Mouse (Mus musculus) cerebellum, postnatal 10 days (tissue): ENCODE measurements around the gene Pcx.

ENCODE experiments used
- DNase-seq, 2 experiments: peaks; one replicate each; pipeline ENCODE4 v3.0.0; 2021; ENCODE audit warnings: mixed read lengths in 2 of 2

Gene Pcx

DNA sequence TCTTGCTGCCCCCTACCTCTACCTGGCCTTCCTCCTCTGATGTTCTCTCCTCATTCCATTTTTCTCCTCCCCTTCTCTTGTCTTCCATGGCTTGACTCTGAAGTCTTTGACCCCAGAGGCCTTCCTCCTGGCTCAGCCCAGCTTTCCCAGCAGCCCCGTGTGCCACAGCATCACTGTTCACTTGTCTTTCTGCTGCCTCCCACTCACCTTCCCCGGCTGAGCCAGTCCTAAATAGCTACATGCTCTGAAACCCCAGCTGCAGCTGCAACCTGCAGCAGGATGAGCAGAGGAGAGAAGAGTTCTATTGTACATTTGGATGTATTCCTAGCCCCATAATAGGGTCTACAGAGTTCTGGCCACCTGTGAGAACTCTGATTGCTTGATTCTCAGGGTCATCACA, 77.2 kb downstream of the Pcx start:
- no peak for DNase-seq

- DNase-seq, result no peak
Measured at GRCm38 (mm10) chr19:4588430-4588829, 78.2 kb downstream of the Pcx start.

DNA sequence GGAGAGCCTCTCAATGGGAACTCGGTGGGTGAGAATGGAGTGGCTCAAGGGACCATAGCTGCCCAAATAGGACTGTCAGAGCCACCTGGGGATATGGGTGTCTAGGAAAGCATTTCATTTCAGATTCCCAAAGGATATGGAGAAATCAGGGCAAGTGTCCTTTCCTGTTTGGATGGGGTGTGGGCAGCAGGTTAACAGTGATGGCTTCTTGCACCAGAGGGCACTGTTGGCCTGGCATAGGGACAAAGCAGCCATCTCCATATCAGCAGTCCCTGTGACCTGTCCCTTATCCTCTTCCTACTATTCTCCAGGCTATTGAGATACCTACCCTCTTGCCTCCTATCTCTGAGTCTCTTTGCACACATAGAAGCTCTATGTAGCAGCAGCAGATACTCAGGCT, 78.8 kb downstream of the Pcx start:
- peak; percentile 68 to 70 for DNase-seq

DNA sequence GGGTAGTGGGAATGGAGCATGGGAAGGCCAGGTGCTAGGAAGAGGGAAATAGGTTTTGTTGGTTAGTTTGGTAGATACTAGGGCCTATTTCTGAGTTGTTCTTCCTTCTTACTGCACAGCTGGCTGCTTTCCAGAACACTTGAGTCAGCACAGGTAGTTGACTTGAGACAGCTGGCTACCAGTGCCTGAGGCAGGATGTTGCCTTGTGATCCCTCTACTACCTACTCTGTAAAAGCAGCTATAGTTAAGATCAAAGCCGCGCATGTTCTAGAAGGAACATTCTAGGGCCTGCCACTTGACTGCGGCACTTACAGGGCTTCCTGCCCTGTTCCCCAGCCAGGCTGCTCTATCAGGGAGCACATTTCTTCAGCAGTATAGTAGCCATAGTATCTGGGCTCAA, 79.8 kb downstream of the Pcx start:
- no peak for DNase-seq

GRCm38 (mm10) chr19:4593792-4594522, 83.7 kb downstream of the Pcx start:
- DNase-seq, result no peak

DNA sequence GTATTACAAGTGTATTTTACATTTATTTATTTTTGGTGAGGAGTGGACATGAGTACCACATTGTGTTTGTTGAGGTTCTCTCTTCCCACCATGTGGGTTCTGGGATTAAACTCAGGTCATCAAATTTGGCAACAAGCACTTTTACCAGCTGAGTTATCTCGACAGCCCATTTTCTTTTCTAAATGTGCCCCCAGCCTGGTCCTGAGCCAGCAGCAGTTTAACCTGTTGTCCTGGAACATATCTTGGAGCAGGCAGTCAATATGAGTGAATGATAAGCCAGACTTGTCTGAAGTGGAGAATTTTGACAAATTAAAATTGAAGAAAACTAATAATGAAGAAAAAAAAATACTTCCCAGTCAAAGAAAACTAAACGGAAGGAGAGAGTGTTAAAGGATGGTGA, 85.8 kb downstream of the Pcx start:
- DNase-seq, result no peak

- no peak for DNase-seq
Measured at GRCm38 (mm10) chr19:4602459-4602858, 92.2 kb downstream of the Pcx start.

DNA sequence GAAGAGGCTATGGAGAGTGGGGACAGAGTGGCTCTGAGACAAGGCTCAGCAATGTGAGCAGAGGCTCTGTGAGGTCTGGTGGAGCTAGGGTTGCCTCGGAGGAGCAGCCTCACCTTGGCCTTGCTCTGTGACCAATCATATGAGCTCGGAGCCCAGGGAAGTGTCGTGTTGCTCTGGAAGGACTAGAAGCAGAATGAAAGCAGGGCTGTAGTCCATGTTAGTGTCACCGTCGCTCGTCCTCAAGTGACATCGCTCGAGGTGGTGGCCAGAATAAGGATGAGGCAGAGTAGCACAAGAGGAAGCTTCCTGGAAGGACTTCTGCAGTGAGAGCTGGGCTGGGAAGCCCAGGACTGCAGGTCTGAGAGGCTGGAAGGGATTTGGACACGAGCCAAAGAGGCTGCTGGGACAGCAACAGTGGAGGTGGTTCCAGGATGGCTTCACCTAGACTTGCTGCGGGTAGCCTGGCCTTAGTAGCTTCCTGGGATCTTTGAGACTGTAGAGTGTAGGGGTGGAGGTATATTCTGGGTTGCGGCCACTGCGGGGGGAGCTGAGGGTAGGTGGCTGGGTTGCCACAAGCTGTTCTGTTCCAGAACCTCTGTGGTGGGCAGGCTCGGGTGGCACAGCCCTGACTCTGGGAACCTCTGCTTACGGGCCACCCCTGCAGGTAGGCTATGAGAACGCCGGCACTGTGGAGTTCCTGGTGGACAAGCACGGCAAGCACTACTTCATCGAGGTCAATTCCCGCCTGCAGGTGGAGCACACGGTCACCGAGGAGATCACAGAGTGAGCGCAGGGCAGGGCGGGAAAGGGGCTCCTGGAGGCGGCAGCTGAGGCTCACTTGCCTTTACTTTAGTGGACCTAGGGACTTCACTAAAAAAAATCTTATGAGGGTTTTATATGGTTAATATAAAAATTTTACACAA, 93.8 kb downstream of the Pcx start:
- DNase-seq, result peak; percentile 69 to 74

DNA sequence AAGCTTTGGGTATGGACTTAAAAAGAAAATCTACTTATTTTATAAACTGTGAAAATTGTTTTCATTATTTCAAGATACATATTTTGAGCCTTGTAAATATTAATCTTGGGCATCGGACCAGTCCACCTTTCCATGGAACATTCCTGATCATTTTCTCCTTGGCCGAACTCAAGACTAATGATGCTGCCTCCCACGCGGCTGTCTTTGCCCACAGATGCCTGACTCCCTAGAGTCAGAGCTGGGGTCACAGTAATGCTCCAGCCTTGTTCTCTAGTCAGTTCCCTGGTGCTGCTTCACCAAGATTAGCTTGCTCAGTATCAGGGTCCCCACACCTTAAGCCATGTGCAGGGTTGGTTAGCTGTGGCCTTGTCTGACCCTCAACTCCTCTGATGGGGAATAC, 95.4 kb downstream of the Pcx start:
- DNase-seq, result no peak

DNA sequence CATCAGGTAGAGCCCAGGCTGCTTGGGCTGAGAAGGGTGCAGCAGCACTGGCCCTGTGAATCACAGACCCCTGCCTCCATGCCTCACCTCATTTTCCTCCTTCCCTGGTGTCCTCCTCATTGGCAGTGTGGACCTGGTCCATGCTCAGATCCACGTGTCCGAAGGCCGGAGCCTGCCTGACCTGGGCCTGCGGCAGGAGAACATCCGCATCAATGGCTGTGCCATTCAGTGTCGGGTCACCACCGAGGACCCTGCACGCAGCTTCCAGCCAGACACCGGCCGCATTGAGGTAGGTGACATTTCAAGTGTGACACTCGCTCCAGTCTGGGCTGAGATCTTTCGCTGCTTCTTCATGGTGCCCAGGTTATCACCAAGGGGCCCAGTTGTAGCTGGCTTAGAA, 97.1 kb downstream of the Pcx start:
- DNase-seq, result no peak

- no peak for DNase-seq
Measured at GRCm38 (mm10) chr19:4608511-4608910, 98.2 kb downstream of the Pcx start.

DNA sequence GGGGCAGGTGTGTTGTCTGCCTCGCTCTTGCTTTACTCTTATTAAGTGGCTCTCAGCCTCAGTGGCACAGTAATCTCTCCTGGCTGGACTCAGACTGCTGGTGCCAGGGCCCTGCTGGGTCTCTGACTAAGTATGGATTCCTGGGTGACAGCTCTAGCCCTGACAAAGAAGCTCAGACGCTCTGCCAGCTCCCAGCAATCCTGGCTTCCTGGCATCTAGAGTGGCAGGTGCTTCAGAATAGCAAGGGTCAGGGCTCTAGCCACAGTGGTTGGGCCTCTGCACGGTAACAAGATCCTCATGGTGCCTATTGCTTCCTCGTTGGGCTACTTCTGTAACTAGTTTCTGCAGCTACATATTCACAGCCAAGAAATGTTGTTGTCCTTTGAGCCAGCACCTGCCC, 99.8 kb downstream of the Pcx start:
- DNase-seq, result no peak

- no peak for DNase-seq
Measured at GRCm38 (mm10) chr19:4612181-4612961, 102.1 kb downstream of the Pcx start.

DNA sequence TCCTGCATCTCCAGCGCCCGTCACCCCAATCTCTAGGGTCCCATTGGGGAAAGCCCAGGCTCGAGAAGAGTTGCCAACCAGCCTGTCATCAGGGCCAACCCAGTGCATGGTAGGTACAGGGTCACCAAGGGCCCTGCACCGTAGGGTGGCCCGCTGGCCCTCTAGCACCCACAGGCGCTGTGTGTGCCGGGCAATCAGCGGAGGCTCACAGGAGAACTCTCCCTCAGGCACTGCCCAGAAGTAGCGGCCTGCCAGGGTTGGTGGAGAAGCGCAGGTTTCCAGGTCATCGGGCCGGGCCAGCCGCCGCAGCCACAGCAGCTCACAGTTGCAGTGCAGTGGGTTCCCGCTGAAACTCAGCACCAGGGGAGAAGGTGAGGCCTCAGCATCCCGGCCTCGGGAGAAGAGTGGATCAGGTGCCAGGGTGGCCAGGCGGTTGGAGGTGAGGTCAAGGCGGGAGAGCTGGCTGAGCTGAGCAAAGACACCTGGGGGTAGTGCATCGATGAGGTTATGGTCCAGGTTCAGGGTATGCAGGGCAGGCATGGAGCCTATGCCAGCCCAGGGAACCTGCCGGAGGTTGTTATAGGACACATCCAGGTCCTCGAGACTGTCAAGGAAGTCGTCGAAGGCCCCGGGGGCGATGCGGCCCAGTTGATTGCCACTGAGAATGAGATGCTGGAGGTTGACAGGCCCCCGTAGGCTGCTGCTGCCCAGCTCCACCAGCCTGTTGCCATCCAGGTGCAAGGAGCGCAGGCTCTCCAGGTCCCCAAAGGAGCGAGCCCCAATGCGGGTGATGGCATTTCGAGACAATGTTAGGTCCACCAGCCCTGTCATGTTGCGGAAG, 103.4 kb downstream of the Pcx start:
- no peak for DNase-seq

DNA sequence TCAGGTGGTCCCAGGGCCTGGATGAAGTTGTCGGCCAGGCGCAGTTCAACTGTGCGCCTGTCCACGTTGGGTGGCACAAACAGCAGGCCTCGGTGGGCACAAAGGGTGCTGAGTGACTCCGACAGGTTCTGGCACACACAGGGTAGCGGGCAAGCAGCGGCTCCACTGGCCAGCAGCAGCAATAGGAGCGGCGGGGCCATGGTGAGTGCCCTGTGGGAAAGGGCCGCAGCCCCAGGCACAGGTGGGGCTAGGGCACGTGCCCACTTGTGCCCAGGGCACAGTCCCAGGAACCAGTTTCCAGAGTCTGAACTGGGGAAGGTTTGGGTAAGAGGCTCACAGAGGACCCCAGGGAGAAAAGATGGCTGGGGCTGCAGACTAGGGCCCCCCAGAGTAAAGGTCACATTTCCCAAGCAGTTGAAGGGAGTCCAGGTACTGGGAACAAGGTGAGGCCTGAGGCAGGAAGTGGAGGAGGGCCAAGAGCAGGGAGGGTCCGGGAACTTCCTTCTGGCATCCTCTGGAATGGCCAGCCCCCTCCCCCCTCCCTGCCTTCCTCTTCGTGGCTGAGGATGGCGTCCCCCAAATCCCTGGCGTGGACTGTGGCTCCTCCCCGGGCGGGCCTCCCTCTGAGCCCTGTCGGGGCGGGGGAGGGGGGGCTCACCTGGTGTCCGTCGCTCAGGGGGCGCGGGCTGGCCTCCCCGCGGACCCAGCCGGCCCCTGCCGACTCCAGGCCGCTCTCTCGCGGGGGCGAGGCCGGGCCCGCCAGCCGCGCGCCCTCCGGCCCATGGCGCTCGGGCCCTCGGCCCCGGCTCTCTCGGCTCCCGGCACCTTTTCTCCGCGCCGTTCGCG, 104.3 kb downstream of the Pcx start:
- peak; percentile 65 to 68 for DNase-seq

DNA sequence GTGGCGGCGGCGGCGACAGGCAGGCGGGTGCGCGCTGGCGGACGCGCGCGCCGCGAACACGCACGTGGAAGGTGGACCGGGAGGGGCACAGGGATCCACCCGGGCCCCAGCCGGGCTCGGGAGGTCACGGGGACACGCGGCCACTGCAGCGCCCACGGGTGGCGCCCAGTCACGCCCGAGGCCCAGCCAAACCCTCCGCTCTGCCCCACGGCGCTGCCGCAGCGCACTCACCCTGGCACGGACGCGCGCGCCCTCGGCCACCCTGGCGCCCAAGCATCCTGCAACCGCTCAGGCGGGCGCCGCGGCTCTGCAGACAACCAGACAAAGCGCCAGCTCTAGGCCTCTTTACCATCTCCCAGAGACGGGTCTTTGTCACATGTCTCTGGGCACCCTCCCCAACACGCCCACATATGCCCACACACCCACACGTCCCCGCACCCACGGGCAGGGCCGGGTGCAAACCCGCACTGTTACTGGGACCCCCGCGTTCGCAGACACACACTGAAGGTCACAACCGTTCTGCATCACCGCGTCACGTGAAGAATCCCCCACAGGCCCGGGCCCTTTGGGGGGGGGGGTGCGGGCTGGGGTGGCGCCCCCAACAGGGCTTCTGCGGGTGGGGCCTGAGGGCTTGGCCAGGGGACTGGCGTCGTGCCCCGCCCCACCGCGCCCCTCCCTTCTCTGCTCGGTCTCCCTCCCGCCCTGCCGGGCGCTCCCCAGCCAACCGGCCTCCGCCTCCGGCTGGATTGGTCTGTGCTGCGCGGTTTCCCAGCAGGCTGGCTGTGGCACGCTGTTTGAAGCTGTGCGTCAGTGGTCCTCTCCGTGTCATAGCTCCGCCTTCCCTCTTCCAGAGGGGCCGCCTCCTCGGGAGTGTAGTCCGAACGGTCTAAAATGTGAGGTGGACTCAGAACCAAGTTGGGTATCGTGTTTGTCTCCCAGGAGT, 105.2 kb downstream of the Pcx start, which contains the start of gene Lrfn4:
Gene Lrfn4 (minus strand): TSS at position 517 of the 943 bp plus-strand sequence.
- DNase-seq, result peak; percentile 90 to 95

DNA sequence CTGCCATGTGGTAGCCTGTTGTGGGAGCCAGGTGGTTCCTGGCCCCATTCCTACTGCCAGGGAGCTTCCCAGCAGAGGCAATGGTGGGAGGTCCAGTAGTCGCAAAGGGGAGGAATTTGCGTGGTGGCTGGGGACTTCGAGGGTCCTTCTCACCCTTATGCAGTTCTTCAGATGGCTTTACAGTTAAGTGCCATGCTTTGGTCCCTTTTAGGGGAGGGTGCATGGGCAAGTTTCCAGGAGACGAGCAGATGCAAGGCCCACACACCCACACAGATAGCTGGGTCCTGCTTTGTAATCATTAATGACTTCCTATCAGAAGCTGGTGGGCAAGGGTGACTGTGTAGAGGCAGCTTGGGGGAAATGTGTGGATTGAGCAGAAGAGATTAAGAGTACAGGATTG, 106.3 kb downstream of the Pcx start:
- DNase-seq, result peak in 1 of 2 experiments; percentile 51

DNA sequence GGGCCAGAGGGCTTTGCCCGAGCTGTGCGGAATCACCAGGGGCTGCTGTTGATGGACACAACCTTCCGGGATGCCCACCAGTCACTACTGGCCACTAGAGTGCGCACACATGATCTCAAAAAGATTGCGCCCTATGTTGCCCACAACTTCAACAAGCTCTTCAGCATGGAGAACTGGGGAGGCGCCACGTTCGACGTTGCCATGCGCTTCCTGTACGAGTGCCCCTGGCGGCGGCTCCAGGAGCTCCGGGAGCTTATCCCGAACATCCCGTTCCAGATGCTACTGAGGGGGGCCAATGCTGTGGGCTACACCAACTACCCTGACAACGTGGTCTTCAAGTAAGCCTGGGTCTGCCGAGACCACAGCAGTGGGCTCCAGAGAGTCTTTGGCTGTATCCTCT, 107.9 kb downstream of the Pcx start:
- peak; percentile 64 to 65 for DNase-seq

DNA sequence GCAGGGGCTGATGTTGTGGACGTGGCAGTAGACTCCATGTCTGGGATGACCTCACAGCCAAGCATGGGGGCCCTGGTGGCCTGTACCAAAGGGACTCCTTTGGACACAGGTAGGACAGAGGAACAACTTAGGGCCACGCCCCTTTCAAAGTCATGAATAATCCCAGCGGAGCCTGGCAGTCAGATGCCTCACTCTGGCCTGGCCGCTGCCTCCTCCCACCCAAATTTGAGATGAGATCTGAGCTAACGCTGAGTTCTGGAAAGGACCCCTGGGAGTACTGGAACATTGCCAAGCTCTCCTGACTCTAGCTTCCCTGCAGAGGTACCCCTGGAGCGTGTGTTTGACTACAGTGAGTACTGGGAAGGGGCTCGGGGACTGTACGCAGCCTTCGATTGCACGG, 109.2 kb downstream of the Pcx start:
- DNase-seq, result no peak

DNA sequence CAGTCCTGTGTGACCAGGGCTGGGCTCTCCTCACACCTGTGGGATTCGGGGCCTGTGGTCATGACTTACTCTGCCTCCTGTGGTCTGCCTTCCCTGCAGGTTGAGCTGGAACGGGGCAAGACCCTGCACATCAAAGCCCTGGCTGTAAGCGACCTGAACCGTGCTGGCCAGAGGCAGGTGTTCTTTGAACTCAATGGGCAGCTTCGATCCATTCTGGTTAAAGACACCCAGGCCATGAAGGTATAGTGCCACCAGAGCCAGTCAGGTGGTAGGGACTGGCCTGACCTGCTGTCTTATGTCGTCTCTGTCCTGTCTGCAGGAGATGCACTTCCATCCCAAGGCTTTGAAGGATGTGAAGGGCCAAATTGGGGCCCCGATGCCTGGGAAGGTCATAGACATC, 110.4 kb downstream of the Pcx start:
- no peak for DNase-seq
